Mouse (Mus musculus) cerebellum, postnatal 25 days (tissue): Measurements from ENCODE around the gene Ccdc127.

Experiments
- DNase-seq, 2 experiments: peaks; one replicate each; pipeline ENCODE4 v3.0.0; 2021; ENCODE audit warnings: mixed read lengths in 2 of 2

Ccdc127 gene

GRCm38 (mm10) chr13:74349566-74350434 is at the start of gene Ccdc127, which contains the start of gene Sdha:
Gene Ccdc127 (plus strand): TSS chr13:74350309.
Gene Sdha (minus strand): TSS chr13:74350280.
- DNase-seq = peak; percentile 97 to 98

- peak; percentile 74 to 82 for DNase-seq
These were observed 49.0 kb upstream of the Ccdc127 start for GRCm38 (mm10) chr13:74300925-74301606.

GRCm38 (mm10) chr13:74301607-74301984 is 48.5 kb upstream of the Ccdc127 start:
- DNase-seq = no peak

GRCm38 (mm10) chr13:74302050-74303037 is 47.8 kb upstream of the Ccdc127 start:
- DNase-seq = no peak

GRCm38 (mm10) chr13:74305380-74305779 is 44.7 kb upstream of the Ccdc127 start:
- DNase-seq = no peak

GRCm38 (mm10) chr13:74305780-74306179 is 44.3 kb upstream of the Ccdc127 start:
- DNase-seq = no peak

GRCm38 (mm10) chr13:74314616-74315015 is 35.5 kb upstream of the Ccdc127 start:
- no peak for DNase-seq

- DNase-seq = no peak
These were observed 33.7 kb upstream of the Ccdc127 start for GRCm38 (mm10) chr13:74316386-74316785.

GRCm38 (mm10) chr13:74316789-74317169 is 33.3 kb upstream of the Ccdc127 start:
- no peak for DNase-seq

- peak; percentile 85 to 91 for DNase-seq
These were observed 32.8 kb upstream of the Ccdc127 start, which contains the start of gene Pdcd6 for GRCm38 (mm10) chr13:74317170-74317849. Gene Pdcd6 (minus strand): TSS chr13:74317580.

GRCm38 (mm10) chr13:74329321-74329720 is 20.8 kb upstream of the Ccdc127 start:
- DNase-seq = no peak

GRCm38 (mm10) chr13:74341036-74341435 is 9.1 kb upstream of the Ccdc127 start:
- peak; percentile 23 to 54 for DNase-seq

GRCm38 (mm10) chr13:74350435-74350906 is 362 bp downstream of the Ccdc127 start:
- no peak for DNase-seq

GRCm38 (mm10) chr13:74356491-74356890 is 6.4 kb downstream of the Ccdc127 start:
- DNase-seq = no peak

- DNase-seq = no peak
These were observed 12.1 kb downstream of the Ccdc127 start for GRCm38 (mm10) chr13:74362218-74362617.

- DNase-seq = peak; percentile 21 to 22
These were observed 13.2 kb downstream of the Ccdc127 start for GRCm38 (mm10) chr13:74363176-74363858.

- DNase-seq = peak; percentile 35 to 53
These were observed 13.7 kb downstream of the Ccdc127 start, which contains the start of gene Lrrc14b for GRCm38 (mm10) chr13:74363859-74364235. Gene Lrrc14b (minus strand): TSS chr13:74364005.

- DNase-seq = peak; percentile 19 to 25
These were observed 31.6 kb downstream of the Ccdc127 start for GRCm38 (mm10) chr13:74381533-74382276.

- DNase-seq = no peak
These were observed 32.2 kb downstream of the Ccdc127 start for GRCm38 (mm10) chr13:74382289-74382688.

- DNase-seq = no peak
These were observed 39.6 kb downstream of the Ccdc127 start for GRCm38 (mm10) chr13:74389730-74390129.
